Mouse (Mus musculus) MEL (cell line): ENCODE data around the gene Zdhhc6. TPM values are rescaled to one million over a fixed set of nuclear protein-coding genes. Genes with fewer than 3 reads are reported as not detected.

Experiments used
- DNase-seq: peaks from one replicate; pipeline ENCODE4 v3.0.0; 2011; ENCODE audit warnings: low read depth, low spot score
- H3K27ac ChIP-seq: 2 replicates; pipeline ENCODE4 v1.5.1; 2012; ENCODE audit warnings: low read depth, mild to moderate bottlenecking, control low read depth, low read length, moderate library complexity; ENCODE audit not compliant: control insufficient read depth
- H3K27me3 ChIP-seq, 2 experiments: fragments of 150-350 bp in 1 of 2; sonication (generic) in 1 of 2; 2 replicates each; pipeline ENCODE4 v1.6.1; 2012; ENCODE audit warnings: low read length in 2 of 2, mild to moderate bottlenecking in 2 of 2, improper control_type of control experiment in 1 of 2, moderate library complexity in 1 of 2; ENCODE audit not compliant: insufficient read depth in 2 of 2, control insufficient read depth in 1 of 2
- H3K36me3 ChIP-seq, 2 experiments: 2 replicates each; pipeline ENCODE4 v1.6.1; 2012 to 2014; ENCODE audit warnings: low read length in 2 of 2, improper control_type of control experiment in 1 of 2, inconsistent platforms in 1 of 2, mild to moderate bottlenecking in 1 of 2; ENCODE audit not compliant: insufficient read depth in 2 of 2, control insufficient read depth in 1 of 2
- H3K4me1 ChIP-seq, 2 experiments: fragments of 150-350 bp in 1 of 2; sonication (generic) in 1 of 2; 2 replicates each; pipeline ENCODE4 v1.6.1; 2012; ENCODE audit warnings: low read length in 2 of 2, improper control_type of control experiment in 1 of 2, mild to moderate bottlenecking in 1 of 2; ENCODE audit not compliant: insufficient read depth in 2 of 2, control insufficient read depth in 1 of 2
- H3K4me3 ChIP-seq, 2 experiments: fragments of 150-350 bp in 1 of 2; sonication (generic) in 1 of 2; 2 replicates each; pipeline ENCODE4 v1.5.1; 2012; ENCODE audit warnings: low read depth in 2 of 2, low read length in 2 of 2, mild to moderate bottlenecking in 2 of 2, moderate library complexity in 2 of 2, control low read depth in 1 of 2, improper control_type of control experiment in 1 of 2; ENCODE audit not compliant: control insufficient read depth in 1 of 2, insufficient read depth in 1 of 2
- H3K79me2 ChIP-seq: 2 replicates; pipeline ENCODE4 v1.6.1; 2012; ENCODE audit warnings: mild to moderate bottlenecking, low read length, moderate library complexity; ENCODE audit not compliant: control insufficient read depth, poor library complexity, insufficient read depth
- H3K9ac ChIP-seq: 2 replicates; pipeline ENCODE4 v1.6.1; 2012; ENCODE audit warnings: low read depth, mild to moderate bottlenecking, control low read depth, low read length, moderate library complexity; ENCODE audit not compliant: control insufficient read depth, poor library complexity, severe bottlenecking
- H3K9me3 ChIP-seq: fragments of 150-350 bp; sonication (generic); replicated peaks from 2 replicates; pipeline ENCODE4 v1.6.1; 2012; ENCODE audit warnings: mild to moderate bottlenecking, low read length, improper control_type of control experiment, moderate library complexity; ENCODE audit not compliant: insufficient read depth
- CHD2 ChIP-seq: IDR thresholded peaks from 2 replicates; pipeline ENCODE4 v1.6.1; 2011; ENCODE audit warnings: low read length, improper control_type of control experiment
- CTCF ChIP-seq, 3 experiments: IDR thresholded peaks in 2 of 3; conservative IDR thresholded peaks in 1 of 3; 2 replicates each; pipeline ENCODE4 v1.5.1; 2011 to 2012; ENCODE audit warnings: low read length in 3 of 3, low read depth in 2 of 3, mild to moderate bottlenecking in 2 of 3, improper control_type of control experiment in 1 of 3, inconsistent platforms in 1 of 3, mixed read lengths in 1 of 3, moderate library complexity in 1 of 3; ENCODE audit not compliant: control insufficient read depth in 1 of 3, insufficient read depth in 1 of 3, poor library complexity in 1 of 3, severe bottlenecking in 1 of 3
- E2F4 ChIP-seq: IDR thresholded peaks from 2 replicates; pipeline ENCODE4 v1.6.1; 2011; ENCODE audit warnings: low read depth, low read length, improper control_type of control experiment, borderline replicate concordance
- ELF1 ChIP-seq: IDR thresholded peaks from 2 replicates; pipeline ENCODE4 v1.6.1; 2014; ENCODE audit warnings: low read depth, mild to moderate bottlenecking, inconsistent platforms, low read length, improper control_type of control experiment, moderate library complexity
- EP300 ChIP-seq, 2 experiments: IDR thresholded peaks; 2 replicates each; pipeline ENCODE4 v1.6.1; 2011; ENCODE audit warnings: improper control_type of control experiment in 2 of 2, low read length in 2 of 2, low read depth in 1 of 2, mild to moderate bottlenecking in 1 of 2
- ETS1 ChIP-seq: IDR thresholded peaks from 2 replicates; pipeline ENCODE4 v1.6.1; 2012; ENCODE audit warnings: low read depth, mild to moderate bottlenecking, inconsistent platforms, low read length, improper control_type of control experiment, moderate library complexity
- GABPA ChIP-seq: IDR thresholded peaks from 2 replicates; pipeline ENCODE4 v1.6.1; 2012; ENCODE audit warnings: low read depth, mild to moderate bottlenecking, inconsistent platforms, low read length, improper control_type of control experiment, moderate library complexity
- GATA1 ChIP-seq: IDR thresholded peaks from 2 replicates; pipeline ENCODE4 v1.6.1; 2011; ENCODE audit warnings: low read depth, low read length, improper control_type of control experiment
- HCFC1 ChIP-seq: IDR thresholded peaks from 2 replicates; pipeline ENCODE4 v1.6.1; 2012; ENCODE audit warnings: low read depth, mild to moderate bottlenecking, inconsistent platforms, low read length, improper control_type of control experiment, moderate library complexity
- KAT2A ChIP-seq: conservative IDR thresholded peaks from 2 replicates; pipeline ENCODE4 v1.6.1; 2012; ENCODE audit warnings: low read depth, low read length, improper control_type of control experiment, inconsistent platforms
- MAFK ChIP-seq: IDR thresholded peaks from 2 replicates; pipeline ENCODE4 v1.6.1; 2011; ENCODE audit warnings: low read depth, mild to moderate bottlenecking, low read length, improper control_type of control experiment, borderline replicate concordance
- MAX ChIP-seq: IDR thresholded peaks from 2 replicates; pipeline ENCODE4 v1.6.1; 2011; ENCODE audit warnings: low read length, improper control_type of control experiment
- MEF2A ChIP-seq: IDR thresholded peaks from 2 replicates; pipeline ENCODE4 v1.6.1; 2014; ENCODE audit warnings: low read depth, mild to moderate bottlenecking, inconsistent platforms, low read length, improper control_type of control experiment; ENCODE audit not compliant: poor library complexity, insufficient replicate concordance, severe bottlenecking; ENCODE audit errors: extremely low read depth
- MYC ChIP-seq: IDR thresholded peaks from 2 replicates; pipeline ENCODE4 v1.6.1; 2011; ENCODE audit warnings: low read depth, mild to moderate bottlenecking, low read length, improper control_type of control experiment, moderate library complexity
- NRF1 ChIP-seq: IDR thresholded peaks from 2 replicates; pipeline ENCODE4 v1.6.1; 2014; ENCODE audit warnings: low read depth, mild to moderate bottlenecking, inconsistent platforms, low read length, improper control_type of control experiment, moderate library complexity; ENCODE audit not compliant: poor library complexity, insufficient read depth, severe bottlenecking
- POLR2AphosphoS5 ChIP-seq: IDR thresholded peaks from 2 replicates; pipeline ENCODE4 v1.6.1; 2012; ENCODE audit warnings: low read depth, borderline replicate concordance, mild to moderate bottlenecking, inconsistent platforms, low read length, moderate library complexity, mixed read lengths
- RAD21 ChIP-seq: IDR thresholded peaks from 2 replicates; pipeline ENCODE4 v1.6.1; 2011; ENCODE audit warnings: mild to moderate bottlenecking, low read depth, low read length, improper control_type of control experiment
- RCOR1 ChIP-seq: IDR thresholded peaks from 2 replicates; pipeline ENCODE4 v1.6.1; 2012; ENCODE audit warnings: low read depth, mild to moderate bottlenecking, inconsistent platforms, low read length, improper control_type of control experiment
- SIN3A ChIP-seq: IDR thresholded peaks from 2 replicates; pipeline ENCODE4 v1.6.1; 2012; ENCODE audit warnings: low read length, improper control_type of control experiment, inconsistent platforms
- SMC3 ChIP-seq: IDR thresholded peaks from 2 replicates; pipeline ENCODE4 v1.6.1; 2011; ENCODE audit warnings: low read depth, low read length, improper control_type of control experiment
- TAL1 ChIP-seq: IDR thresholded peaks from 2 replicates; pipeline ENCODE4 v1.6.1; 2012; ENCODE audit warnings: mild to moderate bottlenecking, inconsistent platforms, low read length, moderate library complexity, mixed read lengths
- TBP ChIP-seq: IDR thresholded peaks from 2 replicates; pipeline ENCODE4 v1.8.0; 2011; ENCODE audit warnings: low read depth, low read length, improper control_type of control experiment
- TCF12 ChIP-seq: IDR thresholded peaks from 2 replicates; pipeline ENCODE4 v1.6.1; 2014; ENCODE audit warnings: low read depth, mild to moderate bottlenecking, inconsistent platforms, low read length, improper control_type of control experiment, moderate library complexity
- UBTF ChIP-seq: IDR thresholded peaks from 2 replicates; pipeline ENCODE4 v1.6.1; 2012; ENCODE audit warnings: low read depth, mild to moderate bottlenecking, inconsistent platforms, low read length, improper control_type of control experiment, moderate library complexity, borderline replicate concordance; ENCODE audit not compliant: insufficient read depth
- USF1 ChIP-seq: IDR thresholded peaks from 2 replicates; pipeline ENCODE4 v1.6.1; 2014; ENCODE audit warnings: low read depth, mild to moderate bottlenecking, inconsistent platforms, low read length, improper control_type of control experiment, moderate library complexity
- USF2 ChIP-seq, 2 experiments: IDR thresholded peaks; 2 replicates each; pipeline ENCODE4 v1.6.1; 2011 to 2012; ENCODE audit warnings: improper control_type of control experiment in 2 of 2, low read length in 2 of 2, borderline replicate concordance in 1 of 2, inconsistent platforms in 1 of 2, low read depth in 1 of 2, mild to moderate bottlenecking in 1 of 2; ENCODE audit not compliant: insufficient read depth in 1 of 2
- ZC3H11A ChIP-seq: IDR thresholded peaks from 2 replicates; pipeline ENCODE4 v1.6.1; 2012; ENCODE audit warnings: low read depth, mild to moderate bottlenecking, inconsistent platforms, low read length, improper control_type of control experiment
- ZMIZ1 ChIP-seq: IDR thresholded peaks from 2 replicates; pipeline ENCODE4 v1.6.1; 2012; ENCODE audit warnings: low read depth, mild to moderate bottlenecking, inconsistent platforms, low read length, improper control_type of control experiment, moderate library complexity
- ZNF384 ChIP-seq: IDR thresholded peaks from 2 replicates; pipeline ENCODE4 v1.6.1; 2012; ENCODE audit warnings: low read depth, mild to moderate bottlenecking, inconsistent platforms, low read length, improper control_type of control experiment
- polyA plus RNA-seq, 2 experiments: library from polyadenylated mRNA; stranded (reverse) in 1 of 2; unstranded in 1 of 2; fragments of >175 nt in 1 of 2; fragments of >200 nt in 1 of 2; gene quantifications; 2 replicates each; pipeline versions ENCODE4 v1.2.1 to v1.2.4; 2012; ENCODE audit warnings: low replicate concordance in 2 of 2, low read depth in 1 of 2; ENCODE audit not compliant: insufficient read length in 2 of 2, insufficient read depth in 1 of 2, missing spikeins in 1 of 2
- total RNA-seq: library from RNA; depleted of rRNA; stranded (reverse); fragments of 300-350 nt; gene quantifications from 2 replicates; pipeline ENCODE4 v1.2.3, GENCODE M21; 2012

The Zdhhc6 gene
- total and polyA plus RNA-seq, 3 experiments: 95.6 to 114 (median 109) TPM

- H3K79me2 ChIP-seq: peaks cover 4% of the 10 kb centered on the region; the same call in 1 of the 2 replicates
- no peak overlapping the region for H3K4me3 ChIP-seq
- peaks cover 2 to 6% of the 10 kb centered on the region in 2 experiments; a peak in 3 of 4 replicates for H3K36me3 ChIP-seq
- H3K9me3 ChIP-seq: no peaks in the 10 kb centered on the region
- H3K27me3 ChIP-seq: no peaks in the 10 kb centered on the region
- no peaks in the 10 kb centered on the region for H3K4me1 ChIP-seq
- H3K27ac ChIP-seq: no peak overlapping the region
- H3K9ac ChIP-seq: no peak overlapping the region
- peak; percentile 92 for TF ChIP-seq ZC3H11A
- TF ChIP-seq ETS1: no peak
- no peak for TF ChIP-seq USF2 (IDR thresholded peaks at IDR 0.05; ENCODE audit: borderline replicate concordance in 1 of 2, insufficient read depth in 1 of 2, low read depth in 1 of 2, low read length in 2 of 2)
- no peak for TF ChIP-seq ELF1
- no peak for TF ChIP-seq GABPA
- peak; percentile 95 for TF ChIP-seq SMC3
- TF ChIP-seq TCF12: no peak
- peak; percentile 94 for TF ChIP-seq RAD21
- no peak for TF ChIP-seq MYC
- TF ChIP-seq GATA1: no peak
- TF ChIP-seq ZNF384: 0 out of 2 replicates have a peak, but pooled peaks have one; percentile 18
- TF ChIP-seq POLR2AphosphoS5: no peak
- peak; percentile 84 to 99 (median 98) for TF ChIP-seq CTCF (IDR thresholded peaks at IDR 0.05 in 2 of 3, conservative IDR thresholded peaks at IDR 0.05 in 1 of 3; ENCODE audit: control insufficient read depth in 1 of 3, insufficient read depth in 1 of 3, low read depth in 2 of 3, low read length in 3 of 3, poor library complexity in 1 of 3, severe bottlenecking in 1 of 3)
- TF ChIP-seq CHD2: no peak
- no peak for TF ChIP-seq EP300 (IDR thresholded peaks at IDR 0.05; ENCODE audit: low read depth in 1 of 2, low read length in 2 of 2)
- peak; percentile 49; the same call in 1 of the 2 replicates for TF ChIP-seq SIN3A
- no peak for TF ChIP-seq MAFK
- 0 out of 2 replicates have a peak, but pooled peaks have one; percentile 12 for TF ChIP-seq HCFC1
- no peak for TF ChIP-seq TBP
- no peak for TF ChIP-seq NRF1
- TF ChIP-seq E2F4: no peak
- DNase-seq: peak; percentile 92
Observed at GRCm38 (mm10) chr19:55332641-55333268, 16.9 kb upstream of the Zdhhc6 start.

GRCm38 (mm10) chr19:55331776-55332175 lies 15.9 kb upstream of the Zdhhc6 start:
- Histone ChIP-seq H3K4me3 (no peak overlapping the region), H3K36me3 (peaks cover 2 to 4% of the 10 kb centered on the region in 2 experiments; a peak in 2 of 4 replicates), H3K79me2 (peaks cover 1% of the 10 kb centered on the region; the same call in 1 of the 2 replicates), H3K27me3 (no peaks in the 10 kb centered on the region), H3K4me1 (no peaks in the 10 kb centered on the region), H3K9ac (no peak overlapping the region), H3K27ac (no peak overlapping the region), H3K9me3 (no peaks in the 10 kb centered on the region)
- TF ChIP-seq USF1 (no peak), KAT2A (no peak), TAL1 (no peak), NRF1 (no peak), TCF12 (no peak), GABPA (no peak), MYC (no peak), UBTF (no peak), MEF2A (no peak), ZMIZ1 (no peak), RCOR1 (no peak), RAD21 (no peak), ETS1 (no peak), EP300 (IDR thresholded peaks at IDR 0.05; ENCODE audit: low read depth in 1 of 2, low read length in 2 of 2) (no peak), MAX (no peak), USF2 (IDR thresholded peaks at IDR 0.05; ENCODE audit: borderline replicate concordance in 1 of 2, insufficient read depth in 1 of 2, low read depth in 1 of 2, low read length in 2 of 2) (no peak)
- DNase-seq: no peak
